Mouse (Mus musculus): ENCODE results near the gene Ano2. TPM values are rescaled to one million over a fixed set of nuclear protein-coding genes. Genes with fewer than 3 reads are reported as not detected.

Ano2 gene
- total and polyA plus RNA-seq, 3 experiments: not detected

DNA sequence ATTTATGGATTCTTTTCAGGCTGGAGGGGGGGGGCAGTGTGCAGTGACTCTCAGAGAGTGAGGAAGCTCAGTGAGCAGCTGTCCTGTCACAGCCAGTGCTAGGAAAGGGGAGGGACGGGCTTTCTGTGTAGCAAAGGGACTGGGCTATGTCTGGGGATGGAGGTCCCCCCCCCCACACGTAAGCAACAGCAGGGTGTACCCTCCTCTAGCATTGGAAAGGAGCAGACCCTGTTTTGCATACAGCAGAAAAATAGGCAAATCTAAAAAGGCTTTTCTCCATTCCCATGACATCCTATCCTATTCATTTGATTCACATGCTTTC is 344.1 kb downstream of the Ano2 start:
- Histone ChIP-seq H3K4me3 (replicated peaks in 1 of 3; ENCODE audit: low read depth in 2 of 3, low read length in 2 of 3, poor library complexity in 1 of 3) (no peak overlapping the region), H3K9ac (ENCODE audit: insufficient read depth, low read depth) (no peak overlapping the region), H3K9me3 (replicated peaks; ENCODE audit: low read length) (no peaks in the 10 kb centered on the region), H3K36me3 (replicated peaks in 1 of 2; ENCODE audit: control insufficient read depth in 1 of 2, insufficient read depth in 1 of 2, low read length in 1 of 2) (no peaks in the 10 kb centered on the region), H3K4me2 (ENCODE audit: insufficient read depth, low read depth, poor library complexity, severe bottlenecking) (no peak overlapping the region), H3K27ac (ENCODE audit: insufficient read depth, low read depth) (no peak overlapping the region), H3K79me2 (replicated peaks; ENCODE audit: control insufficient read depth, extremely low read depth, insufficient read depth, poor library complexity, severe bottlenecking) (no peaks in the 10 kb centered on the region), H3K27me3 (replicated peaks) (peaks cover 77% of the 10 kb centered on the region), H3K4me1 (ENCODE audit: control insufficient read depth in 1 of 2, insufficient read depth in 2 of 2) (no peaks in the 10 kb centered on the region)
- dilution Hi-C loops (cut with MboI; ENCODE audit: extremely low pct_ligation_motif_present, extremely low pct_unique_long_range_greater_than_20kb, low sequenced_read_pairs) (no loop called here), in situ Hi-C loops (cut with MboI; ENCODE audit: low pct_ligation_motif_present, low pct_unique_long_range_greater_than_20kb, low sequenced_read_pairs) (no loop called here)
- TF ChIP-seq CTCF (conservative IDR thresholded peaks at IDR 0.05 in 1 of 2, IDR thresholded peaks at IDR 0.05 in 1 of 2; ENCODE audit: low read depth in 2 of 2, low read length in 2 of 2) (no peak), POLR2AphosphoS2 (IDR thresholded peaks at IDR 0.05; ENCODE audit: low read depth, low read length) (no peak), ETS1 (conservative IDR thresholded peaks at IDR 0.05; ENCODE audit: low read depth, low read length) (no peak), MEF2A (IDR thresholded peaks at IDR 0.05; ENCODE audit: borderline replicate concordance, low read depth, low read length) (no peak), CHD1 (IDR thresholded peaks at IDR 0.05; ENCODE audit: low read depth, low read length) (no peak), IRF4 (IDR thresholded peaks at IDR 0.05; ENCODE audit: low read depth, low read length) (no peak), ZMIZ1 (IDR thresholded peaks at IDR 0.05; ENCODE audit: low read depth, low read length) (no peak), RCOR1 (conservative IDR thresholded peaks at IDR 0.05; ENCODE audit: low read depth, low read length) (no peak), MAZ (IDR thresholded peaks at IDR 0.05; ENCODE audit: low read depth, low read length) (no peak), GABPA (IDR thresholded peaks at IDR 0.05; ENCODE audit: insufficient replicate concordance, low read depth, low read length) (no peak)
- no peak for DNase-seq (ENCODE audit: extremely low read depth)

- no peaks in the 10 kb centered on the region for H3K79me2 ChIP-seq (replicated peaks; ENCODE audit: control insufficient read depth, extremely low read depth, insufficient read depth, poor library complexity, severe bottlenecking)
- peaks cover 81% of the 10 kb centered on the region for H3K27me3 ChIP-seq (replicated peaks)
- H3K9me3 ChIP-seq (replicated peaks; ENCODE audit: low read length): no peaks in the 10 kb centered on the region
- H3K9ac ChIP-seq (ENCODE audit: insufficient read depth, low read depth): no peak overlapping the region
- H3K4me2 ChIP-seq (ENCODE audit: insufficient read depth, low read depth, poor library complexity, severe bottlenecking): no peak overlapping the region
- TF ChIP-seq ZKSCAN1 (IDR thresholded peaks at IDR 0.05; ENCODE audit: borderline replicate concordance, low read depth, low read length): no peak
- TF ChIP-seq JUND (conservative IDR thresholded peaks at IDR 0.05; ENCODE audit: low read depth, low read length): no peak
- TF ChIP-seq NRF1 (IDR thresholded peaks at IDR 0.05; ENCODE audit: low read depth, low read length): no peak
- TF ChIP-seq CTCF (conservative IDR thresholded peaks at IDR 0.05 in 1 of 2, IDR thresholded peaks at IDR 0.05 in 1 of 2; ENCODE audit: low read depth in 2 of 2, low read length in 2 of 2): no peak
- TF ChIP-seq ELF1 (IDR thresholded peaks at IDR 0.05; ENCODE audit: low read depth, low read length): no peak
- TF ChIP-seq KAT2A (IDR thresholded peaks at IDR 0.05; ENCODE audit: insufficient replicate concordance, low read length): no peak
- no peak overlapping the region for H3K27ac ChIP-seq (ENCODE audit: insufficient read depth, low read depth)
- H3K36me3 ChIP-seq (replicated peaks in 1 of 2; ENCODE audit: control insufficient read depth in 1 of 2, insufficient read depth in 1 of 2, low read length in 1 of 2): no peaks in the 10 kb centered on the region
- dilution Hi-C loops (cut with MboI; ENCODE audit: extremely low pct_ligation_motif_present, extremely low pct_unique_long_range_greater_than_20kb, low sequenced_read_pairs): no loop called here
- no peak overlapping the region for H3K4me3 ChIP-seq (replicated peaks in 1 of 3; ENCODE audit: low read depth in 2 of 3, low read length in 2 of 3, poor library complexity in 1 of 3)
- DNase-seq (ENCODE audit: extremely low read depth): no peak
- no peaks in the 10 kb centered on the region for H3K4me1 ChIP-seq (ENCODE audit: control insufficient read depth in 1 of 2, insufficient read depth in 2 of 2)
- in situ Hi-C loops (cut with MboI; ENCODE audit: low pct_ligation_motif_present, low pct_unique_long_range_greater_than_20kb, low sequenced_read_pairs): no loop called here
Measured at GRCm38 (mm10) chr6:126034728-126035127, 344.5 kb downstream of the Ano2 start.
